In the genomic region with DNA sequence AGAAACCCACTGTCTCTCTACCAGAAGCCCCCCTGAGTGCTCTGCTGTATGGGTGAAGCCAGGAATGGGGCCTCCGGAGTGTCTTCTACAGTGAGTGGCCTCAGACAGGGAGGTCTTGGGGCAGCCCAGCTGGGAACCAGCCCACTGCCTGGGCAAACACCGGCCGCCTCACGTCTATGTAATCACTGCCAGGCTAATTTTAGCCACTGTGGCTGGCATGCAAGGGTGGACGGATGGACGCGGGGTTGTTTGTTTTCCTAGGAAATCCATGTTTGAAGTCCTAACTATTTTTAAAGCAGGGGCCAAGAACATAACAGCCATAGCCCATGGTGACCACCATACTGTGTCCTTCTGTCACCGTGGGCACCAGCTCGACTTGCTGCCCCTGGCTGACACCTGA, we compare ENCODE assay signal across 22 mouse cellular contexts. TPM values are rescaled to one million over a fixed set of nuclear protein-coding genes. Genes with fewer than 3 reads are reported as not detected.
DNase-seq lines count a peak whose midpoint lies in the region; ATAC-seq and TF ChIP-seq lines count a peak whose summit lies in the region.
"Had no signal": no experiment of that assay in that cellular context is flagged by ENCODE, and none has a peak within 500 bp of the region (broad histone marks: within the 10 kb centered on the region; RNA-seq: fewer than 3 reads in every experiment).

No protein-coding gene starts in this region.

- H3K27ac ChIP-seq in forebrain, embryonic 10.5 days, result 0 out of 2 replicates have a peak overlapping the region, but pooled peaks have one; percentile 62
- H3K27ac ChIP-seq in forebrain, postnatal 0 days (ENCODE audit: low read depth, low read length), result no peak overlapping the region
- H3K27ac ChIP-seq in hindbrain, postnatal 0 days, result no peak overlapping the region
- no peak overlapping the region for H3K27ac ChIP-seq in hindbrain, embryonic 11.5 days (ENCODE audit: low read depth, low read length)
- H3K27ac ChIP-seq in liver, embryonic 16.5 days (ENCODE audit: low read length), result peak overlapping the region; percentile 95
- no peak overlapping the region for H3K27ac ChIP-seq in kidney, embryonic 15.5 days
- H3K27ac ChIP-seq: forebrain, embryonic 13.5 days; kidney, postnatal 0 days; macrophage; neural tube, embryonic 12.5 days; stomach, postnatal 0 days had no signal

- no peak overlapping the region for H3K4me2 ChIP-seq in forebrain, postnatal 0 days (ENCODE audit: low read depth)
- no peak overlapping the region for H3K4me2 ChIP-seq in hindbrain, postnatal 0 days (ENCODE audit: low read depth, low read length)
- H3K4me2 ChIP-seq in hindbrain, embryonic 11.5 days (replicated peaks; ENCODE audit: low read depth, low read length), result no peak overlapping the region
- H3K4me2 ChIP-seq in liver, embryonic 16.5 days (ENCODE audit: low read depth, low read length), result no peak overlapping the region
- no peak overlapping the region for H3K4me2 ChIP-seq in kidney, embryonic 15.5 days
- H3K4me2 ChIP-seq: forebrain, embryonic 13.5 days; neural tube, embryonic 12.5 days had no signal

- DNase-seq in forebrain, embryonic 10.5 days (ENCODE audit: extremely low spot score, low spot score), result no peak
- DNase-seq in forebrain, postnatal 0 days, result no peak
- DNase-seq in hindbrain, postnatal 0 days (ENCODE audit: low spot score), result peak; percentile 2
- DNase-seq in hindbrain, embryonic 11.5 days (ENCODE audit: low spot score), result no peak
- peak; percentile 38 to 49 for DNase-seq in heart, postnatal 14 days
- DNase-seq in MN1 (ENCODE audit: low spot score), result no peak
- DNase-seq: adrenal gland, postnatal 14 days; cerebellum, adult 9-11 months; gastrocnemius, postnatal 36 days; kidney, adult 11 months; right cerebral cortex, adult 18-20 months had no signal

- no peak for TF ChIP-seq CTCF in forebrain, postnatal 0 days (IDR thresholded peaks at IDR 0.05; ENCODE audit: low read depth)
- no peak for TF ChIP-seq CTCF in hindbrain, postnatal 0 days (IDR thresholded peaks at IDR 0.05; ENCODE audit: low read depth)

- H3K9ac ChIP-seq in forebrain, postnatal 0 days, result no peak overlapping the region
- H3K9ac ChIP-seq in hindbrain, postnatal 0 days (replicated peaks; ENCODE audit: low read length), result no peak overlapping the region
- no peak overlapping the region for H3K9ac ChIP-seq in hindbrain, embryonic 11.5 days (ENCODE audit: low read depth, low read length)
- H3K9ac ChIP-seq in liver, embryonic 16.5 days (ENCODE audit: low read depth, low read length), result peak overlapping the region; percentile 65
- H3K9ac ChIP-seq in kidney, embryonic 15.5 days, result no peak overlapping the region
- H3K9ac ChIP-seq: forebrain, embryonic 13.5 days; neural tube, embryonic 12.5 days had no signal

- intact Hi-C loops in heart, postnatal 14 days (cut with DNase I), result no loop called here

- ATAC-seq in forebrain, postnatal 0 days, result no peak
- no peak for ATAC-seq in hindbrain, postnatal 0 days
- no peak for ATAC-seq in hindbrain, embryonic 11.5 days (ENCODE audit: low FRiP score)
- ATAC-seq in liver, embryonic 16.5 days (ENCODE audit: low read depth), result no peak
- no peak for ATAC-seq in kidney, embryonic 15.5 days (replicated peaks; ENCODE audit: low FRiP score)
- ATAC-seq: forebrain, embryonic 13.5 days; hindbrain, embryonic 16.5 days; Patski had no signal

- peaks cover 36% of the 10 kb centered on the region for H3K4me1 ChIP-seq in forebrain, embryonic 10.5 days
- no peaks in the 10 kb centered on the region for H3K4me1 ChIP-seq in forebrain, postnatal 0 days (ENCODE audit: insufficient read depth)
- 0 out of 2 replicates have a peak, but pooled peaks cover 14% of the 10 kb centered on the region for H3K4me1 ChIP-seq in hindbrain, postnatal 0 days (ENCODE audit: insufficient read depth, low read length)
- 0 out of 2 replicates have a peak, but pooled peaks cover 3% of the 10 kb centered on the region for H3K4me1 ChIP-seq in hindbrain, embryonic 11.5 days (replicated peaks; ENCODE audit: control insufficient read depth, insufficient read depth, low read length)
- peaks cover 55% of the 10 kb centered on the region for H3K4me1 ChIP-seq in liver, embryonic 16.5 days (ENCODE audit: control insufficient read depth, low read depth, low read length)
- peaks cover 58% of the 10 kb centered on the region for H3K4me1 ChIP-seq in kidney, embryonic 15.5 days
- H3K4me1 ChIP-seq: neural tube, embryonic 12.5 days had no signal

- H3K27me3 ChIP-seq in forebrain, embryonic 10.5 days (ENCODE audit: poor library complexity, severe bottlenecking), result no peaks in the 10 kb centered on the region
- no peaks in the 10 kb centered on the region for H3K27me3 ChIP-seq in forebrain, postnatal 0 days (ENCODE audit: insufficient read depth, low read length)
- H3K27me3 ChIP-seq in hindbrain, postnatal 0 days (ENCODE audit: insufficient read depth, low read length), result no peaks in the 10 kb centered on the region
- no peaks in the 10 kb centered on the region for H3K27me3 ChIP-seq in hindbrain, embryonic 11.5 days (ENCODE audit: control insufficient read depth, insufficient read depth, low read length)
- H3K27me3 ChIP-seq in liver, embryonic 16.5 days (ENCODE audit: control insufficient read depth, insufficient read depth, low read depth, low read length), result no peaks in the 10 kb centered on the region
- H3K27me3 ChIP-seq in kidney, embryonic 15.5 days, result no peaks in the 10 kb centered on the region
- H3K27me3 ChIP-seq: forebrain, embryonic 13.5 days; neural tube, embryonic 12.5 days; Patski had no signal

- no peak overlapping the region for H3K4me3 ChIP-seq in forebrain, embryonic 10.5 days
- H3K4me3 ChIP-seq in forebrain, postnatal 0 days (ENCODE audit: low read depth, low read length), result no peak overlapping the region
- H3K4me3 ChIP-seq in hindbrain, postnatal 0 days (ENCODE audit: low read length), result no peak overlapping the region
- no peak overlapping the region for H3K4me3 ChIP-seq in hindbrain, embryonic 11.5 days (ENCODE audit: low read depth, low read length)
- no peak overlapping the region for H3K4me3 ChIP-seq in liver, embryonic 16.5 days (ENCODE audit: low read depth, low read length)
- no peak overlapping the region for H3K4me3 ChIP-seq in kidney, embryonic 15.5 days (replicated peaks)
- H3K4me3 ChIP-seq: forebrain, embryonic 13.5 days; midbrain, embryonic 10.5 days; neural tube, embryonic 12.5 days had no signal

- peaks cover 7% of the 10 kb centered on the region; the same call in 1 of the 2 replicates for H3K36me3 ChIP-seq in forebrain, embryonic 10.5 days (replicated peaks)
- H3K36me3 ChIP-seq in forebrain, postnatal 0 days (ENCODE audit: insufficient read depth), result no peaks in the 10 kb centered on the region
- H3K36me3 ChIP-seq in hindbrain, postnatal 0 days (ENCODE audit: insufficient read depth, low read length), result no peaks in the 10 kb centered on the region
- H3K36me3 ChIP-seq in hindbrain, embryonic 11.5 days (ENCODE audit: control insufficient read depth, insufficient read depth, low read length), result no peaks in the 10 kb centered on the region
- H3K36me3 ChIP-seq in liver, embryonic 16.5 days (ENCODE audit: control insufficient read depth, insufficient read depth), result no peaks in the 10 kb centered on the region
- H3K36me3 ChIP-seq in kidney, embryonic 15.5 days, result no peaks in the 10 kb centered on the region
- H3K36me3 ChIP-seq: neural tube, embryonic 12.5 days had no signal

- H3K9me3 ChIP-seq in forebrain, embryonic 10.5 days, result no peaks in the 10 kb centered on the region
- H3K9me3 ChIP-seq in forebrain, postnatal 0 days (ENCODE audit: low read length), result no peaks in the 10 kb centered on the region
- H3K9me3 ChIP-seq in hindbrain, postnatal 0 days (ENCODE audit: low read length), result no peaks in the 10 kb centered on the region
- no peaks in the 10 kb centered on the region for H3K9me3 ChIP-seq in hindbrain, embryonic 11.5 days (ENCODE audit: control insufficient read depth, low read length)
- no peaks in the 10 kb centered on the region for H3K9me3 ChIP-seq in liver, embryonic 16.5 days (replicated peaks; ENCODE audit: control insufficient read depth, low read length)
- no peaks in the 10 kb centered on the region for H3K9me3 ChIP-seq in kidney, embryonic 15.5 days (replicated peaks)
- H3K9me3 ChIP-seq: forebrain, embryonic 13.5 days; midbrain, embryonic 10.5 days; neural tube, embryonic 12.5 days had no signal

- WGBS in forebrain, embryonic 10.5 days, result 84% methylated on average over 9 of the region's 9 CpGs
- WGBS in forebrain, postnatal 0 days, result 77% methylated on average over 9 of the region's 9 CpGs
- 62% methylated on average over 9 of the region's 9 CpGs for WGBS in hindbrain, postnatal 0 days
- 82% methylated on average over 9 of the region's 9 CpGs for WGBS in hindbrain, embryonic 11.5 days
- 63% methylated on average over 9 of the region's 9 CpGs for WGBS in liver, embryonic 16.5 days (ENCODE audit: insufficient replicate concordance)
- 72% methylated on average over 9 of the region's 9 CpGs for WGBS in kidney, embryonic 15.5 days

RNA-seq across cellular contexts. Expression of a gene that starts 46.1 kb away (rescaled TPM):
- polyA plus RNA-seq in forebrain, embryonic 10.5 days (2016; fragmentation: Nextera tagmentation; extraction: Ambion mirVana), result 20.3 and 20.7 TPM in 2 replicates
- total RNA-seq in forebrain, postnatal 0 days (2014; rRNA removed), result 10.1 and 11.2 TPM in 2 replicates
- 8.2 and 10.1 TPM in 2 replicates for polyA plus RNA-seq in forebrain, postnatal 0 days (2015; fragmentation: Nextera tagmentation; extraction: Ambion mirVana)
- 15.3 and 22.4 TPM in 2 replicates for total RNA-seq in hindbrain, postnatal 0 days (2014; rRNA removed)
- polyA plus RNA-seq in hindbrain, postnatal 0 days (2015; fragmentation: Nextera tagmentation; extraction: Ambion mirVana), result 16.6 and 17.5 TPM in 2 replicates
- 17.4 and 21.2 TPM in 2 replicates for polyA plus RNA-seq in hindbrain, embryonic 11.5 days (2014; fragmentation: Nextera tagmentation; extraction: Ambion mirVana)
- 10 to 100 TPM; 51.5 to 72.3 TPM for total RNA-seq in heart, postnatal 14 days (2021)
- 11.9 and 15.5 TPM in 2 replicates for polyA plus RNA-seq in liver, embryonic 16.5 days (2015; fragmentation: Nextera tagmentation; extraction: Ambion mirVana)
- polyA plus RNA-seq in kidney, embryonic 15.5 days (2015; fragmentation: Nextera tagmentation; extraction: Ambion mirVana), result 12.9 and 25.3 TPM in 2 replicates
- total RNA-seq: monocyte, adult 5-6 weeks had no signal
- polyA plus RNA-seq: macrophage had no signal

Comparison
In these comparisons a context has a peak if more than half of its experiments do, and no peak if none do; other contexts are left out.
1. DNase-seq: peak in hindbrain, postnatal 0 days (single experiment) and heart, postnatal 14 days (2 of 2); none in forebrain, embryonic 10.5 days (single experiment), forebrain, postnatal 0 days (single experiment), hindbrain, embryonic 11.5 days (single experiment) and MN1 (single experiment).
2. H3K27ac ChIP-seq: peak in forebrain, embryonic 10.5 days (single experiment) and liver, embryonic 16.5 days (single experiment); none in forebrain, postnatal 0 days (single experiment), hindbrain, postnatal 0 days (single experiment), hindbrain, embryonic 11.5 days (single experiment) and kidney, embryonic 15.5 days (single experiment).